Mouse (Mus musculus): ENCODE results near the gene Uvssa. TPM values are rescaled to one million over a fixed set of nuclear protein-coding genes. Genes with fewer than 3 reads are reported as not detected.

The Uvssa gene
- polyA plus RNA-seq, 2 experiments, result 10.0 to 11.5 TPM

DNA sequence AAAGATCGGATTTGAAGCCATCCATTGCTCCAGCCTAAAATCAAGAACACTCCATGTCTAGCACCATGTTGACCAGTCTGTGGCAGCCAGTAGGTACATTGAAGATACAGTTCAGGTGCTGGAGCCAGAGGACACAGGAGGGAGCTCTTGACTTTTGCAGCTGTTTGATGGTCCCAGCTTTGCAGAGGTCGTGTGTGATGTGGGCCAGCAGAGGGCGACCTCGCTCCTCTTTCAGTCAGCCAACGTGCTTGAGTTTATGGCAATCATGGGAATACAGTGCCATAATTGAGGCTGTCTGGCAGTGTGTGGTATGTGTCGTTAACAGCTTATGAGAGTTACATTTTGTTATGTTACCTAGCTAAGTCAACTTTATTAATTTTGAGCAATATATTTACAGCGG is 15.5 kb downstream of the Uvssa start:
- H3K4me2 ChIP-seq (replicated peaks; ENCODE audit: low read depth, low read length, severe bottlenecking), result no peak overlapping the region
- no peaks in the 10 kb centered on the region for H3K4me1 ChIP-seq (ENCODE audit: control insufficient read depth, insufficient read depth, low read length)
- H3K27ac ChIP-seq (replicated peaks; ENCODE audit: low read depth, low read length), result no peak overlapping the region
- TF ChIP-seq POLR2A (IDR thresholded peaks at IDR 0.05; ENCODE audit: borderline replicate concordance, extremely low read depth, insufficient read depth, insufficient read length), result no peak
- no peak overlapping the region for H3K4me3 ChIP-seq (replicated peaks; ENCODE audit: low read length)
- DNase-seq (ENCODE audit: low spot score) (peak; percentile 72), ATAC-seq (ENCODE audit: low FRiP score, low read depth) (peak; percentile 77)
- 10% methylated on average over 7 of the region's 7 CpGs for WGBS
- H3K9ac ChIP-seq (ENCODE audit: low read depth, low read length, severe bottlenecking), result no peak overlapping the region
- peaks cover 39% of the 10 kb centered on the region for H3K36me3 ChIP-seq (ENCODE audit: control insufficient read depth, insufficient read depth, low read length)
- H3K27me3 ChIP-seq (ENCODE audit: control insufficient read depth, insufficient read depth, low read length), result no peaks in the 10 kb centered on the region
- no peaks in the 10 kb centered on the region for H3K9me3 ChIP-seq (ENCODE audit: control insufficient read depth, low read length)

DNA sequence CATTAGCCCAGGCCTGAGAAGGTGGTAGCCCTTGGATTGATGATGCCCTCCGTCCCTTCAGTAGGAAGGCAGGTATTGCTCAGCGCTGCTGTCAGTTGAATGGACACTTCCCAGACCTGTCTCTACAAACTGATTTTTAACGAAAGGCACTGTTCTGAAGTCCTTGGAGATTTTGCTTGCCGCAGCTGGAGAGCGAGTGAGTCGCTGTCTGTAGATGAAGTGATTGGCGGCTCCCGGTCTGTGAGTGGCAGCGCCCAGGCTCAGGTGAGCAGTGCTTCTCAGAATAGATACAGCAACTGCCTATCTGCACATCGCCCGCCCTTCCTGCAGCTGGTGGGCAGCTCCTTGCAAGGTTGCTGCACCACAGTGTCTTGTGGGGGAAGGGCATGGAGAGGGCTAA is 17.3 kb downstream of the Uvssa start:
- no peak for TF ChIP-seq POLR2A (IDR thresholded peaks at IDR 0.05; ENCODE audit: borderline replicate concordance, extremely low read depth, insufficient read depth, insufficient read length)
- Histone ChIP-seq H3K4me1 (ENCODE audit: control insufficient read depth, insufficient read depth, low read length) (no peaks in the 10 kb centered on the region), H3K27me3 (ENCODE audit: control insufficient read depth, insufficient read depth, low read length) (no peaks in the 10 kb centered on the region), H3K9ac (ENCODE audit: low read depth, low read length, severe bottlenecking) (no peak overlapping the region), H3K4me2 (replicated peaks; ENCODE audit: low read depth, low read length, severe bottlenecking) (no peak overlapping the region), H3K27ac (replicated peaks; ENCODE audit: low read depth, low read length) (no peak overlapping the region), H3K36me3 (ENCODE audit: control insufficient read depth, insufficient read depth, low read length) (peaks cover 29% of the 10 kb centered on the region), H3K4me3 (replicated peaks; ENCODE audit: low read length) (no peak overlapping the region), H3K9me3 (ENCODE audit: control insufficient read depth, low read length) (no peaks in the 10 kb centered on the region)
- 81% methylated on average over 11 of the region's 11 CpGs for WGBS
- ATAC-seq (ENCODE audit: low FRiP score, low read depth) (no peak), DNase-seq (ENCODE audit: low spot score) (no peak)

DNA sequence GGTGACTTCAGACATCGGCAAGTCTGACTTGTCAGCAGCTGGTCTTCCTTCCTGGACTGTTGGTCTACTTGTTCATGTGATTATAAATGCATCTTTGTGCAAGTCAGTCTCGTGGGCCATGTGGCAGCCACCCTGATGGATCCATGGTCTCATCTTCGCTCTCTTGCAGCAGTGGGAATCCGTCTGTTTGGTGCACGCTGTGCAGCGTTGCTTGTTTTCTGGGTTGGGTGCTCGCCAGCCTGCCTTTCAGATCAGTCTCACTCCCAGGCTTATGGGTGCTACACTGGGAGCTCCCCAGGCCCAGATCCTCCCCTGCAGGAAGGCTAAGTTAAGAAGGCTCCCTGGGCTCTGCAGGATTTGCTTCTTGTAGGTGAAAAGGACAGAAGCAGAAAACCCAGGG is 18.5 kb downstream of the Uvssa start:
- H3K4me1 ChIP-seq (ENCODE audit: control insufficient read depth, insufficient read depth, low read length), result no peaks in the 10 kb centered on the region
- 83% methylated on average over 7 of the region's 7 CpGs for whole genome bisulfite sequencing

DNA sequence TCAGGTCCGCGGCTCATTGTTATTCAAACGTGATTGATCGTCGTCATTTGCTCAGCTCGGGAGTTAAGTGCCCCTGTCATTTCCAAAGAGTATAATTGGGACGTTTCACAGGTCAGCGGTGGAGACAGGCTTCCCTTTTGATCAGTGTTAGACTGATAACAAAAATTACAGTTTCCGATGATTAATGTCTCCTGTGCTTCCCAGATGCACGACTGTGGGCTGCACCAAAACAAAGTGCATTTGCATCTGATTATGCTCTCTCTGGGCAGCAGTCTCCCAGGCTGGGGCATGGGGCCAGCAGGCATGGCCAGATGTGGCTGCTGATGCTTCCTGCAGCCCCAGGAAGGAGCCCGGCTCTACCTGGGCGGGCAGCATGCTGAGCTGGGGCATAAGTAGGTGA is 22.5 kb downstream of the Uvssa start:
- DNase-seq (ENCODE audit: low spot score), result no peak
- Histone ChIP-seq H3K4me3 (replicated peaks; ENCODE audit: low read length) (no peak overlapping the region), H3K36me3 (ENCODE audit: control insufficient read depth, insufficient read depth, low read length) (peaks cover 15% of the 10 kb centered on the region), H3K4me2 (replicated peaks; ENCODE audit: low read depth, low read length, severe bottlenecking) (no peak overlapping the region), H3K4me1 (ENCODE audit: control insufficient read depth, insufficient read depth, low read length) (no peaks in the 10 kb centered on the region), H3K9me3 (ENCODE audit: control insufficient read depth, low read length) (no peaks in the 10 kb centered on the region), H3K27ac (replicated peaks; ENCODE audit: low read depth, low read length) (no peak overlapping the region), H3K27me3 (ENCODE audit: control insufficient read depth, insufficient read depth, low read length) (no peaks in the 10 kb centered on the region), H3K9ac (ENCODE audit: low read depth, low read length, severe bottlenecking) (no peak overlapping the region)
- no peak for TF ChIP-seq POLR2A (IDR thresholded peaks at IDR 0.05; ENCODE audit: borderline replicate concordance, extremely low read depth, insufficient read depth, insufficient read length)
- ATAC-seq (ENCODE audit: low FRiP score, low read depth), result no peak
- WGBS, result 48% methylated on average over 12 of the region's 12 CpGs

More for the DNA sequence above, 18.5 kb downstream of the Uvssa start:
- Histone ChIP-seq H3K9ac (ENCODE audit: low read depth, low read length, severe bottlenecking) (no peak overlapping the region), H3K27me3 (ENCODE audit: control insufficient read depth, insufficient read depth, low read length) (no peaks in the 10 kb centered on the region), H3K4me3 (replicated peaks; ENCODE audit: low read length) (no peak overlapping the region), H3K9me3 (ENCODE audit: control insufficient read depth, low read length) (no peaks in the 10 kb centered on the region), H3K27ac (replicated peaks; ENCODE audit: low read depth, low read length) (no peak overlapping the region), H3K36me3 (ENCODE audit: control insufficient read depth, insufficient read depth, low read length) (peaks cover 20% of the 10 kb centered on the region), H3K4me2 (replicated peaks; ENCODE audit: low read depth, low read length, severe bottlenecking) (no peak overlapping the region)
- ATAC-seq (ENCODE audit: low FRiP score, low read depth) (no peak), DNase-seq (ENCODE audit: low spot score) (no peak)
- no peak for TF ChIP-seq POLR2A (IDR thresholded peaks at IDR 0.05; ENCODE audit: borderline replicate concordance, extremely low read depth, insufficient read depth, insufficient read length)

DNA sequence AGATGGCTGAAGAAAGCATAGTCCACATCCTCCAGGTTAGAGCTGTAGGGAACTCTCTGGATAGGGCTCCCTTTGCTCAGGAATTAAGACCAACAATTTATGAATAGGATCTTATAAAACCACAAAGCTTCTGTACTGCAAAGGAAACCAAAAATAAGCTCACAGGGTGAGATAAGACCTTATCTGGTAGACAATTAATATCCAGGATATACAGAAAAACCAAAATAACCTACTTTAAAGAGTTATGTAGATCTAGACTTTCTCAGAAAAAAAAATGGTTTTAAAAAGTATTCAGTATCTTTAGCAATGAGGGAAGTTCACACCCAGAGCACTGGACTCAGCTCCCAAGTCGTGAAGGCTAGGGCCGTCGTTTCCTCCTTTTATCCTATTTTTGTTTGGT is 42.0 kb downstream of the Uvssa start:
- H3K27ac ChIP-seq (replicated peaks; ENCODE audit: low read depth, low read length), result no peak overlapping the region
- H3K27me3 ChIP-seq (ENCODE audit: control insufficient read depth, insufficient read depth, low read length), result no peaks in the 10 kb centered on the region
- DNase-seq (ENCODE audit: low spot score) (no peak), ATAC-seq (ENCODE audit: low FRiP score, low read depth) (no peak)
- no peak overlapping the region for H3K9ac ChIP-seq (ENCODE audit: low read depth, low read length, severe bottlenecking)
- no peaks in the 10 kb centered on the region for H3K4me1 ChIP-seq (ENCODE audit: control insufficient read depth, insufficient read depth, low read length)
- H3K9me3 ChIP-seq (ENCODE audit: control insufficient read depth, low read length), result no peaks in the 10 kb centered on the region
- no peak for TF ChIP-seq POLR2A (IDR thresholded peaks at IDR 0.05; ENCODE audit: borderline replicate concordance, extremely low read depth, insufficient read depth, insufficient read length)
- WGBS, result 79% methylated on average over 3 of the region's 3 CpGs
- no peak overlapping the region for H3K4me3 ChIP-seq (replicated peaks; ENCODE audit: low read length)
- H3K36me3 ChIP-seq (ENCODE audit: control insufficient read depth, insufficient read depth, low read length), result peaks cover 12% of the 10 kb centered on the region; the same call in 1 of the 2 replicates
- H3K4me2 ChIP-seq (replicated peaks; ENCODE audit: low read depth, low read length, severe bottlenecking), result no peak overlapping the region

DNA sequence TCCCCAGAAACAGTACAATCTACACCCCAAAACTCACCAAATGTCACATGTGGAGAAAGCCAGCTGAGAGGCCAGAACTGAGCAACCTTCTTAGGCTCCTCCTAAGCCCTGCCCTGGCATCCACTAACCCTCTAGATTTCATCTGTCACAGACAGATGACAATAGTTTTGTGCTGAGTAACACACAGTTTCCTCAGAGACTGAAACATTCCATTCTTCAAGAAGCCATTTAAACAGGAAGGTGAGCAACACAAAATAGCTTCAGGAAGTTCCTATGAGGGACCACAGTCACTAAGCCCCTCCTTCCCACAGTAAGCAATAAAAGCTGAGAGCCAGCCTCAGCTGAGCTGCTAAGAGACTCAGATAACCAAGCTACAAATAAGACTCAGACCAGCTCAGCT is 49.1 kb downstream of the Uvssa start:
- Histone ChIP-seq H3K4me1 (ENCODE audit: control insufficient read depth, insufficient read depth, low read length) (peaks cover 8% of the 10 kb centered on the region), H3K9ac (ENCODE audit: low read depth, low read length, severe bottlenecking) (no peak overlapping the region), H3K4me3 (replicated peaks; ENCODE audit: low read length) (no peak overlapping the region), H3K27ac (replicated peaks; ENCODE audit: low read depth, low read length) (no peak overlapping the region), H3K36me3 (ENCODE audit: control insufficient read depth, insufficient read depth, low read length) (no peaks in the 10 kb centered on the region), H3K27me3 (ENCODE audit: control insufficient read depth, insufficient read depth, low read length) (peaks cover 59% of the 10 kb centered on the region), H3K9me3 (ENCODE audit: control insufficient read depth, low read length) (no peaks in the 10 kb centered on the region), H3K4me2 (replicated peaks; ENCODE audit: low read depth, low read length, severe bottlenecking) (no peak overlapping the region)
- TF ChIP-seq POLR2A (IDR thresholded peaks at IDR 0.05; ENCODE audit: borderline replicate concordance, extremely low read depth, insufficient read depth, insufficient read length), result no peak
- ATAC-seq (ENCODE audit: low FRiP score, low read depth), result no peak
- no peak for DNase-seq (ENCODE audit: low spot score)

Data from limb, embryonic 14.5 days (tissue).